Mouse (Mus musculus) bone marrow, adult 2 months (tissue): ENCODE results near the gene Aqp12.

Experiments
- CTCF ChIP-seq: fragments of 200-500 bp; IDR thresholded peaks from 2 replicates; pipeline ENCODE4 v1.5.1; 2011; ENCODE audit warnings: low read length, control low read depth; ENCODE audit not compliant: control insufficient read depth, insufficient read depth
- POLR2A ChIP-seq: fragments of 200-500 bp; IDR thresholded peaks from 2 replicates; pipeline ENCODE4 v1.6.1; 2011; ENCODE audit warnings: low read depth, mild to moderate bottlenecking, control low read depth, low read length, borderline replicate concordance; ENCODE audit not compliant: control insufficient read depth

DNA sequence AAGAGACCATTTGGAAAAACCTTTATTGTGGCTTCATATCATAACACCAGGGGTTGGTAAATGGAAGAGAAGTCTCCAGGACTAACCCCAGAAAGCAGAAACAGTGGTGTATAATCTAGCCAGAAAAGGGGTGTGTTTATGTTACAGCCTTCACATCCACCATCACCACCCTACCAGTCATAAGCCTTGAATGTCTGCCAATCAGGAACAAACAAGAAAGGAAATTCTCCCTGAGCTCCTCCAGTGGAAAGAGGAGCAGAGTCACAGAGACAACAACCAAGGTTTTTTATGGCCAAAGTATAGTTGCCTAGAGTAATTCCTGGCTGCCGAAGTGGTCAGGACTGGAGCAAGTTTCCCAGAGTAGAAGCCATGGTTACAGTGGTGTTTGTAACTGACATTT is 47.1 kb upstream of the Aqp12 start:
- no peak for TF ChIP-seq POLR2A
- no peak for TF ChIP-seq CTCF
